Mouse (Mus musculus): Measurements from ENCODE around the gene Akap8. TPM values are rescaled to one million over a fixed set of nuclear protein-coding genes. Genes with fewer than 3 reads are reported as not detected.

Gene Akap8
- polyA plus RNA-seq, 1 experiment from 2014 or later, result 100 TPM

DNA sequence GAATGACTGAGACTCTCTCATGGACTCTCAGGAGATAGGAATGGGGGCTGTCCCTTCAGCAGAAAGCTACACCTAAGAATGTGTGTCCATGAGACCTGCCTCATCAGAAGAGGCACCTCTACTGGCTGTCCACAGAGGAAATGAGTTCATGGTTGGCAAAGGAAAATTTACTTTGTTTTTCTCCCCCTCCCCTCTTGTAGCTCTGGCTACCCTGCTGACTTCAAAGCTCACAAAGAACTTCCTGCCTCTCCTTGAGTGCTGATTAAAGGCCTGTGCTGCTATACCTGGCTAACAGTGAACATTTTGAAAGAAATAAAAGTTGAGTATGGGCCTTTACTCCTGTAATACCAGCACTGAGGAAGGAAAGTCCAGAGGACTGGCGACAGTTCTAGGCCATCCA lies 20.1 kb upstream of the Akap8 start:
- no peak overlapping the region for H3K27ac ChIP-seq (replicated peaks)
- no peak overlapping the region for H3K4me3 ChIP-seq (replicated peaks)
- no peak for ATAC-seq (ENCODE audit: low FRiP score)
- peaks cover 62% of the 10 kb centered on the region for H3K36me3 ChIP-seq
- WGBS, result 97% methylated on average over 1 of the region's 1 CpGs
- H3K9me3 ChIP-seq (replicated peaks), result no peaks in the 10 kb centered on the region
- no peak overlapping the region for H3K9ac ChIP-seq (replicated peaks)
- no peak overlapping the region for H3K4me2 ChIP-seq
- no peaks in the 10 kb centered on the region for H3K4me1 ChIP-seq
- no peaks in the 10 kb centered on the region for H3K27me3 ChIP-seq (replicated peaks)

DNA sequence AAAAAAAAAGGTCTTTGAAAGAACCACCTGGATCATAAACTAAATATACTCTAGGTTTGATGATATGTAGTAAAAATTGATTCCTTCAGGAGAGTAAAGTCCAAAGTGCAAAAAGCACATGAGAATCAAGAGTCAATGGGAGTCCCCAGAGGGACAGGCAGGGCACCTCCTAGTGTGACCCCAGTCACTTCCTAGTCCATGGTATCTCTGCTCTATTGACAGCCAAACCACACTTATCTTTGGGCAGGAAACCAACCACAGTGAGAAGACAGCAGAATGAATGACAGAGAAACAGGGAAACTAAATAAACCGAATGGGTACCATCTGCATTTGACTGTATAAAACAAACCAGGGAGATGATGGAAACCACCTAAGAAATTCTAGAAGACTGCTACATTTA lies 19.1 kb upstream of the Akap8 start:
- Histone ChIP-seq H3K4me2 (no peak overlapping the region), H3K4me3 (replicated peaks) (no peak overlapping the region), H3K27me3 (replicated peaks) (no peaks in the 10 kb centered on the region), H3K9ac (replicated peaks) (no peak overlapping the region), H3K27ac (replicated peaks) (no peak overlapping the region), H3K9me3 (replicated peaks) (no peaks in the 10 kb centered on the region), H3K36me3 (peaks cover 71% of the 10 kb centered on the region), H3K4me1 (no peaks in the 10 kb centered on the region)
- no peak for ATAC-seq (ENCODE audit: low FRiP score)
- 92% methylated on average over 1 of the region's 1 CpGs for WGBS

DNA sequence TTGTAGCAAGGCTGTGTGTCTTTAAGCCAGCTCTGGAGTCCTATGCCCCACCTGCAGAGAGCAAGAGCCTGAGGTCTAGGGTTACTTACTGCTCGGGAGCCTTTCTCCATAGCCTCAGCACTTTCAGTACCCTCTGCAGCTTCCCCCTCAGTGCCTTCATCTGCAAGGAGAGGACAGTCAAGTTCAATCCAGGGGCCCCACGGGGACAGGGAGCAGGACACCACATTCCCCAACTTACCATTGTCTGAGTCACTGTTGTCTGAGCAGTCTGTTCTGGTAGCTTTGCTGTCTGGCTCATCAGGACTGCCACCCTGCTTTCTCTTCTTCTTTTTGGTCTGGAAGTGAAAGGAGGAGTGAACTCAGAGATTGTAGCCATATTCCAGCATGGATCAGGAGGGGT lies 14.8 kb upstream of the Akap8 start:
- H3K27ac ChIP-seq (replicated peaks), result no peak overlapping the region
- H3K36me3 ChIP-seq, result peaks cover 81% of the 10 kb centered on the region
- H3K27me3 ChIP-seq (replicated peaks), result no peaks in the 10 kb centered on the region
- H3K4me2 ChIP-seq, result no peak overlapping the region
- H3K9ac ChIP-seq (replicated peaks), result no peak overlapping the region
- 77% methylated on average over 2 of the region's 2 CpGs for WGBS
- H3K4me1 ChIP-seq, result no peaks in the 10 kb centered on the region
- ATAC-seq (ENCODE audit: low FRiP score), result no peak
- no peak overlapping the region for H3K4me3 ChIP-seq (replicated peaks)
- no peaks in the 10 kb centered on the region for H3K9me3 ChIP-seq (replicated peaks)

DNA sequence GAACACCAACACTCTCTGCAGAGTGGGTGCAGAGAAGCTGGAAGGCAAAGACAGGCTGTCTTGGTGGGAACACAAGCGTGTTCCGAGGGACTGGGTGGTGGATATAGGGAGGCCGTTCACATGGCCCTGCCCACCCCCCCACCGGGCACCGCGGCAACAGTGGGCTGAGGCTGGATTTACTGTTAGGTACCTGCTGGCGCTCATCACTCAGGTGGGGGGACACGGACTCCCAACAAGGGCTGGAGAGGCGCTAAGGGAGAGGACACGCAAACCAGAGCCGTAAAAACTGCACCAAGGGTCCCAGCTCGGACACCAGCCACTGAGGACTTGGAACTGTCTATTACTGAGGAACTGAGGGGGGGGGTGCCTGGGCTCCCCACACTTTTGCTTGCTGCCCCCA lies 13.9 kb upstream of the Akap8 start:
- Histone ChIP-seq H3K27ac (replicated peaks) (no peak overlapping the region), H3K9me3 (replicated peaks) (no peaks in the 10 kb centered on the region), H3K4me3 (replicated peaks) (no peak overlapping the region), H3K9ac (replicated peaks) (no peak overlapping the region), H3K4me2 (no peak overlapping the region), H3K4me1 (no peaks in the 10 kb centered on the region), H3K27me3 (replicated peaks) (no peaks in the 10 kb centered on the region), H3K36me3 (peaks cover 89% of the 10 kb centered on the region)
- no peak for ATAC-seq (ENCODE audit: low FRiP score)
- WGBS, result 95% methylated on average over 12 of the region's 12 CpGs

DNA sequence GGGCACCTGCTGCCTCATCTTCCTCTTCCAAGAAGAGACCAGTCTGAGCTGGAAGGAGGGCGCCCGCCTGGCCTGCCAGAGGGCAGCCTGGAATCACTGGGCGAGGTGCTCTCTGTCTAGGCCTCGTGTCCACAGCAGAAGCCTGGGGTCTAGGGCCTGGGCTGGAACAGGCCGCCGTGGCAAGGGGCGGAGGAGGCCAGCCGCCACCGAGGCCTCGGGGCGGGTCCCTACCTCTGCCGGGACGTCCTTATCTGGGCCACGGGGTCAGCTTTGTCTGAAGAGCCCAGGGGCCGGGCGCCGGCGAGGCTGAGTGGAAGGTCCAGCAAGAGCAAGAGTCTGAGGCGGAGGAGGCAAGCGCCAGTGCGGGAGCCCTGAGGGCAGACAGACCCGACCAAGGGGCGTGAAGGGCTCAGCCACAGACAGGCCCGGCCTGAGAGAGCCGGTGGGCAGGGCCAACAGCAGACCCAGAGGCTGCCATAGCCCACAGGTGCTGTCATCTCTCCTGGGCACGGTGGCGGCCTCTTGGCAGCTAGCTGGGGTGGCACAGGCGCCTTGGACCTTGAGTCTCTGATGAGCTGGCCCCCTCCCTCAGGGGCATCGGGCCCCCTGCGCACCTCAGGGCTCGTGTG lies 12.8 kb upstream of the Akap8 start:
- Histone ChIP-seq H3K4me2 (no peak overlapping the region), H3K36me3 (peaks cover 86% of the 10 kb centered on the region), H3K9me3 (replicated peaks) (no peaks in the 10 kb centered on the region), H3K27me3 (replicated peaks) (no peaks in the 10 kb centered on the region), H3K27ac (replicated peaks) (no peak overlapping the region), H3K4me1 (no peaks in the 10 kb centered on the region), H3K4me3 (replicated peaks) (no peak overlapping the region), H3K9ac (replicated peaks) (no peak overlapping the region)
- WGBS, result 90% methylated on average over 31 of the region's 31 CpGs
- no peak for ATAC-seq (ENCODE audit: low FRiP score)

DNA sequence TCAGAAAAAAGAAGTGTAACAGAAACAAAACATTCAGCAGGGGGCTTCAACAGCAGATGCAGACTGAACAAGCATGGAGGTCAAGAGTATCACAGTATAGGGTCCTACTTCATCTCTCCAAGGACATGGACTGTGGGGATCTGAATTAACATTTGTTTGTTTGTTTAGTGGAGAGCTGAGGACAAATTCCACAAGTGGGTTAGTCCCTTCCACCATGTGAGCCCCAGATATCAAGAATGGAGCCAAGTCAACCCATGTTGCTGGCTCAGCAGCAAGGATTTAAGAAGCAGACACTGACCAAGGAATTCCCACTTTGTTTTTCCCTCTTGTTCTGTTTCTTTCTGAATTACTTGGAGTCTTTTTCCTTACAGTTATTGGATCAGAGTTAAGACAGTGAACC lies 6.5 kb upstream of the Akap8 start:
- Histone ChIP-seq H3K27me3 (replicated peaks) (no peaks in the 10 kb centered on the region), H3K4me2 (no peak overlapping the region), H3K36me3 (peaks cover 72% of the 10 kb centered on the region), H3K4me3 (replicated peaks) (no peak overlapping the region), H3K4me1 (peaks cover 2% of the 10 kb centered on the region; the same call in 1 of the 2 replicates), H3K9ac (replicated peaks) (no peak overlapping the region), H3K9me3 (replicated peaks) (no peaks in the 10 kb centered on the region), H3K27ac (replicated peaks) (no peak overlapping the region)
- ATAC-seq (ENCODE audit: low FRiP score), result no peak

DNA sequence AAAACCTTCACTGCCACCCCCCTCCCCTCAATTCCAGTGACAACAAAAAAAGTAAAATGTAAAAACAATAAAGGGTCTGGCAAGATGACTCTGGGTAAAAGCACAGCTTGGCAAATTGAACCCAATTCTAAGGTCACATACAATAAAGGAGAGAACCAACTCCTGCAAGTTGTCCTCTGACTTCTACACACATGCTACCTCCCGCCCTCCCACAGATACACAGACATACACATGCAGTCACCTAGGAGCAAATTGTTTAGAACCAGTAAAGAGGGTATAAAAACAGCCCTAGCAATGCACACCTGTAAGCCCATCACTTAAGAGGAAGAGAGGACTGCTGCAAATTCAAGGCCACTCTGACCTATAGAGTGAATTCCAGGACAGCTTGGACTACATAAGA lies 1.8 kb upstream of the Akap8 start:
- no peak overlapping the region for H3K4me2 ChIP-seq
- H3K9me3 ChIP-seq (replicated peaks), result no peaks in the 10 kb centered on the region
- no peak overlapping the region for H3K4me3 ChIP-seq (replicated peaks)
- no peak overlapping the region for H3K9ac ChIP-seq (replicated peaks)
- H3K27ac ChIP-seq (replicated peaks), result no peak overlapping the region
- peaks cover 32% of the 10 kb centered on the region for H3K4me1 ChIP-seq
- ATAC-seq (ENCODE audit: low FRiP score), result no peak
- peaks cover 49% of the 10 kb centered on the region for H3K36me3 ChIP-seq
- no peaks in the 10 kb centered on the region for H3K27me3 ChIP-seq (replicated peaks)
- 92% methylated on average over 1 of the region's 1 CpGs for WGBS

DNA sequence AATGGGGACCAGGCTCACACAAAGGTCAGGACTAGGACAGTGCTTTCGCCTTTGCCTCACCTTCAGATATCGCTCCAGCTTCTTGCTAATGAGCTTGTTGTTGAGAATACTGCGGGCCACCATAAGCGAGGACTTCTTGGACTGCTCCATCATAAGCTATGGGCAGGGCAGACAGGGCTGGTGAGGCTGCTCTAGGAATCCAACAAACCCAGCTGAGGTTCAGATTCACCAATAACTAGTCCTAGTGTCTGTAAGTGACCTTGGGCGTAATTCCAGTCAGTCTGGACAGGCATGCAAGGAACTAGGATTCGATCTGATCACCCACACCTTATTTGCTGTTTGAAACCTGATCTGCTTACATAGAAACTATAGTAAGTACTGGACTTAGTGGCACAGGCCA lies 798 bp upstream of the Akap8 start:
- Histone ChIP-seq H3K4me1 (peaks cover 36% of the 10 kb centered on the region), H3K4me3 (replicated peaks) (peak overlapping the region; percentile 77), H3K27ac (replicated peaks) (peak overlapping the region; percentile 99), H3K9me3 (replicated peaks) (no peaks in the 10 kb centered on the region), H3K9ac (replicated peaks) (peak overlapping the region; percentile 79), H3K27me3 (replicated peaks) (no peaks in the 10 kb centered on the region), H3K4me2 (peak overlapping the region; percentile 83), H3K36me3 (peaks cover 50% of the 10 kb centered on the region)
- WGBS, result 28% methylated on average over 6 of the region's 6 CpGs
- ATAC-seq (ENCODE audit: low FRiP score), result peak; percentile 0; the same call in 1 of the 2 replicates

DNA sequence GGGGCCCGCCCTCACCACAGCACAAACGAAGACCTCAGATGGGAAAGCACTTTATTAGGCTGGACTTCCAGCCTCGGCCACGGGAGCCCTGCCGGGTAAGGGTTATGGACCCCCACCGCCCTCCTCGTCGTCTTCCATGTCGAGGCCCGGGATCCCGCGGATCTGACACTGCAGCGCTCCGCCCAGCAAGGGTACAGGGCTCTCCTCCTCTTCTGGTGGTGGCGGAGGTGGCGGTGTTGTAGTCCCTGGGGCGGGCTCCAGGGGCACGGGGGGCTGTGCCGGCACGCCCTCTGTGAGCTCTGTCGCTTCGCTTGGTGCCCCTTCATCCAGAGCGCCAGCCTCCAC lies 324 bp upstream of the Akap8 start:
- Histone ChIP-seq H3K36me3 (peaks cover 50% of the 10 kb centered on the region), H3K27me3 (replicated peaks) (no peaks in the 10 kb centered on the region), H3K27ac (replicated peaks) (peak overlapping the region; percentile 99), H3K4me2 (peak overlapping the region; percentile 83), H3K4me1 (peaks cover 36% of the 10 kb centered on the region), H3K9ac (replicated peaks) (peak overlapping the region; percentile 79), H3K4me3 (replicated peaks) (peak overlapping the region; percentile 77), H3K9me3 (replicated peaks) (no peaks in the 10 kb centered on the region)
- ATAC-seq (ENCODE audit: low FRiP score), result peak; percentile 65
- WGBS, result 0% methylated on average over 23 of the region's 23 CpGs

DNA sequence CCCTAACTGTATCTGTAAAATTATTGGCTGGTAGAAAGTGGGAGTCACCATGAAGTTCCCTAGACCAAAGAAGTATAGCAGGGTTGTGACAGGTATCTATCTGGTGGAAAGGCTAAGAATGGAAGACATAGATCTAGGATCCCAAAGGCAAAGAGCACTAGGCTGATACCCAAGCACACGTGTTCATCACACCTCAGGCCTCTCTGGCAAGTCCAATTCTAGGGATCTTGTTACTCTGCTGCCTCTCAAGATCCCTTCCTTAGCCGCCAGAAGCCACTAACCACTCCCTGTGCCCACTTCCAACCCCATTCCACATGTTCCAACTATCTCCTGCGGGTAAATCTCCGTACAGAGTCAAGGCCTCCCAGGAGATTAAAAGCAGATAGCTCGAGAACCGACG lies 1.1 kb downstream of the Akap8 start:
- Histone ChIP-seq H3K4me1 (peaks cover 36% of the 10 kb centered on the region), H3K9ac (replicated peaks) (peak overlapping the region; percentile 93), H3K4me2 (peak overlapping the region; percentile 83), H3K27ac (replicated peaks) (peak overlapping the region; percentile 99), H3K27me3 (replicated peaks) (no peaks in the 10 kb centered on the region), H3K9me3 (replicated peaks) (no peaks in the 10 kb centered on the region), H3K4me3 (replicated peaks) (peak overlapping the region; percentile 77), H3K36me3 (peaks cover 53% of the 10 kb centered on the region)
- WGBS, result 0% methylated on average over 7 of the region's 7 CpGs
- ATAC-seq (ENCODE audit: low FRiP score), result no peak

DNA sequence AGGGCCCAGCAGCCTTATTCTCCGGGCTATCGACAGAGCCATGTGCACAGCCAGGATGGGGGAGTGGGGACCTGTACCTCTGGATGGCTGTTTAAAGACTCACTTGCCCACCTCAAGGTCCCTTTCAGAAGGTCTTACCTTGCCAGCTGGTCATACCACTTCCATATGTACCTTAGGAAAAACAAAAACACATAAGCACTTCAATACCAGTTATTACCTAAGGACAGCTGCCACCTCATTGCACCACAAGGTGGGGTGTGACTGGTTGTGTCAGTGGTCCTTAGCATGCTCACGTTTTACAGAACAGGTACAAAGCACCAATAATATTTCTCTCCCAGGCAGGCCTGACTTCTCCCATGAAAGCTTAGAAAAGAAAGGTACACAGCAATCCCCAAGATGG lies 3.3 kb downstream of the Akap8 start:
- no peak overlapping the region for H3K4me2 ChIP-seq
- ATAC-seq (ENCODE audit: low FRiP score), result no peak
- H3K27ac ChIP-seq (replicated peaks), result no peak overlapping the region
- no peaks in the 10 kb centered on the region for H3K9me3 ChIP-seq (replicated peaks)
- 85% methylated on average over 3 of the region's 3 CpGs for WGBS
- no peaks in the 10 kb centered on the region for H3K27me3 ChIP-seq (replicated peaks)
- no peak overlapping the region for H3K4me3 ChIP-seq (replicated peaks)
- no peak overlapping the region for H3K9ac ChIP-seq (replicated peaks)
- H3K4me1 ChIP-seq, result peaks cover 36% of the 10 kb centered on the region
- H3K36me3 ChIP-seq, result peaks cover 60% of the 10 kb centered on the region

DNA sequence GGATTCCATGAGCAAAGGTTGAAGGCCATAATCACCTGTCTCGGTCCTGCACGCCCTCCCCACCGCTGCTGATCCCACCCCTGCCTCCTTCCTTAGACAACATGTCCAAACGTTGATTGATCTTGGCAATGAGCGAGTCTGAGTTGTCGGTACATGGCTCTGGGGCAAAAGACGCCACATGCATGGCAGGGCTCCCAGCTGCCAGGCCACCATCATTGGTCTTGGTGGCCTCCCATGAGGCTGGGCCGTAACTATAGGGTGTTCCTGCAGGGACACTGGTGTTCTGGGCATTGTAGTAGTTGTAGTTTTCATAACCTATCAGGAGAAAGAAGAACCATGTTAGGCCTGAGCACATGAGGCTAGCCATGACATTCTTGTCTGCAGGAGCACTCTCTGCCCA lies 4.0 kb downstream of the Akap8 start:
- ATAC-seq (ENCODE audit: low FRiP score), result no peak
- Histone ChIP-seq H3K27me3 (replicated peaks) (no peaks in the 10 kb centered on the region), H3K36me3 (peaks cover 66% of the 10 kb centered on the region), H3K4me3 (replicated peaks) (no peak overlapping the region), H3K9ac (replicated peaks) (no peak overlapping the region), H3K27ac (replicated peaks) (no peak overlapping the region), H3K9me3 (replicated peaks) (no peaks in the 10 kb centered on the region), H3K4me2 (no peak overlapping the region), H3K4me1 (peaks cover 30% of the 10 kb centered on the region)
- WGBS, result 95% methylated on average over 8 of the region's 8 CpGs

DNA sequence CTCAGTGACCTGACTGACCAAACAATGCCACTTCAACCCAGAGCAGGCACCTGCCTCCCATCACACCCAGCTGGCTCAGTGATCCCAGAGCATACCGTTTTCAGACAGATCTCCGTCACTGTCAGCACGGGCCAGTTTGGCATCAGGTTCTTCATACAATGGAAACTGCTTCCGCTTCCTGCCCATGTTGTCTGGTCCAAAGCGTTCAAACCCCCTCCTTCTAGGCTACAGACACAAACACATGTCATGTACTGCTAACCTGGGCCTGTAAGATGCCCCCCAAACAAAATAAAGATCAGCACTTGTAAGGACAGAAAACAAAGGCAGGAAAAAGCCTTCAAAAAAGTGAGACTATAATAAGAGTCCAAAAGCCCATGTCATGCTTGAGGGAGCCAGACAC lies 5.5 kb downstream of the Akap8 start:
- Histone ChIP-seq H3K36me3 (peaks cover 81% of the 10 kb centered on the region), H3K9me3 (replicated peaks) (no peaks in the 10 kb centered on the region), H3K4me2 (no peak overlapping the region), H3K9ac (replicated peaks) (no peak overlapping the region), H3K4me1 (peaks cover 26% of the 10 kb centered on the region), H3K27me3 (replicated peaks) (no peaks in the 10 kb centered on the region), H3K4me3 (replicated peaks) (no peak overlapping the region), H3K27ac (replicated peaks) (no peak overlapping the region)
- no peak for ATAC-seq (ENCODE audit: low FRiP score)
- 99% methylated on average over 5 of the region's 5 CpGs for WGBS

Data from neural tube, embryonic 15.5 days (tissue).